Mouse (Mus musculus): ENCODE data around the gene Tanc1.

GRCm38 (mm10) chr2:59562696-59563095, 49.1 kb upstream of the Tanc1 start:
- TF ChIP-seq GATA1 (IDR thresholded peaks at IDR 0.05; ENCODE audit: borderline replicate concordance, low read length), result no peak
- no peak for TF ChIP-seq FLI1 (IDR thresholded peaks at IDR 0.05; ENCODE audit: low read length)
